Mouse (Mus musculus) frontal cortex, adult (tissue): ENCODE results near the gene Vstm2l.

Experiments used
- ATAC-seq: cut with Nextera tagmentation; 2 replicates; pipeline ENCODE4 v1.9.2; 2017; ENCODE audit warnings: mild to moderate bottlenecking, moderate library complexity, mixed read lengths; ENCODE audit not compliant: low TSS enrichment

Vstm2l gene

GRCm38 (mm10) chr2:157932655-157933054 is 18.2 kb downstream of the Vstm2l start:
- no peak for ATAC-seq

GRCm38 (mm10) chr2:157935444-157936171 is 21.2 kb downstream of the Vstm2l start:
- no peak for ATAC-seq

- no peak for ATAC-seq
Measured at GRCm38 (mm10) chr2:157936676-157937075, 22.2 kb downstream of the Vstm2l start.

- ATAC-seq: no peak
Measured at GRCm38 (mm10) chr2:157940586-157941185, 26.2 kb downstream of the Vstm2l start.

GRCm38 (mm10) chr2:157943514-157944155 is 29.2 kb downstream of the Vstm2l start:
- ATAC-seq: peak; percentile 71

GRCm38 (mm10) chr2:157944156-157944893 is 29.9 kb downstream of the Vstm2l start:
- ATAC-seq: 0 out of 2 replicates have a peak, but pooled peaks have one; percentile 24

- ATAC-seq: no peak
Measured at GRCm38 (mm10) chr2:157953978-157954377, 39.5 kb downstream of the Vstm2l start.

GRCm38 (mm10) chr2:157957707-157958108 is 43.3 kb downstream of the Vstm2l start:
- no peak for ATAC-seq

- ATAC-seq: no peak
Measured at GRCm38 (mm10) chr2:157967856-157968255, 53.4 kb downstream of the Vstm2l start.

GRCm38 (mm10) chr2:157970124-157970523 is 55.7 kb downstream of the Vstm2l start:
- no peak for ATAC-seq

GRCm38 (mm10) chr2:157970669-157971068 is 56.2 kb downstream of the Vstm2l start:
- no peak for ATAC-seq

- ATAC-seq: no peak
Measured at GRCm38 (mm10) chr2:157974604-157975501, 60.4 kb downstream of the Vstm2l start.

- no peak for ATAC-seq
Measured at GRCm38 (mm10) chr2:157975595-157975994, 61.1 kb downstream of the Vstm2l start.

- no peak for ATAC-seq
Measured at GRCm38 (mm10) chr2:157979241-157979640, 64.8 kb downstream of the Vstm2l start.

GRCm38 (mm10) chr2:157982727-157983126 is 68.3 kb downstream of the Vstm2l start:
- no peak for ATAC-seq

- ATAC-seq: no peak
Measured at GRCm38 (mm10) chr2:157983276-157983675, 68.8 kb downstream of the Vstm2l start.

GRCm38 (mm10) chr2:157985611-157986010 is 71.2 kb downstream of the Vstm2l start:
- ATAC-seq: 0 out of 2 replicates have a peak, but pooled peaks have one; percentile 13

- ATAC-seq: no peak
Measured at GRCm38 (mm10) chr2:157986235-157986634, 71.8 kb downstream of the Vstm2l start.

GRCm38 (mm10) chr2:157988416-157989190 is 74.2 kb downstream of the Vstm2l start:
- ATAC-seq: no peak; the same call in 1 of the 2 replicates

GRCm38 (mm10) chr2:157989946-157990345 is 75.5 kb downstream of the Vstm2l start:
- no peak for ATAC-seq
